Mouse (Mus musculus): Measurements from ENCODE around the gene Yae1d1. TPM values are rescaled to one million over a fixed set of nuclear protein-coding genes. Genes with fewer than 3 reads are reported as not detected.

The Yae1d1 gene
- total RNA-seq (2023): 12.1 TPM

GRCm38 (mm10) chr13:17992697-17993514 lies at the start of gene Yae1d1:
Gene Yae1d1 (minus strand): TSS chr13:17993349.

GRCm38 (mm10) chr13:17944078-17944917 lies 48.9 kb downstream of the Yae1d1 start, which contains the start of gene Rala:
Gene Rala (minus strand): TSS chr13:17944239.

Other genes with a start within 250 kb of the Yae1d1 start
- 142 TPM for gene Cdk13, start 188.3 kb downstream of the Yae1d1 start, total RNA-seq (2023)
- 33.3 TPM for gene Rala, start 49.1 kb downstream of the Yae1d1 start, total RNA-seq (2023)

Measured in CD4-positive naive resting alpha-beta T cell, adult 57 days (primary cell).